Mouse (Mus musculus): ENCODE measurements around the gene Amer2. TPM values are rescaled to one million over a fixed set of nuclear protein-coding genes. Genes with fewer than 3 reads are reported as not detected.

Gene Amer2
- total and polyA plus RNA-seq, 3 experiments = not detected

- Histone ChIP-seq H3K4me1 (ENCODE audit: control insufficient read depth in 1 of 2, insufficient read depth in 2 of 2) (no peaks in the 10 kb centered on the region), H3K4me2 (ENCODE audit: insufficient read depth, low read depth, poor library complexity, severe bottlenecking) (no peak overlapping the region), H3K9ac (ENCODE audit: insufficient read depth, low read depth) (no peak overlapping the region), H3K4me3 (replicated peaks in 1 of 3; ENCODE audit: low read depth in 2 of 3, low read length in 2 of 3, poor library complexity in 1 of 3) (no peak overlapping the region), H3K27ac (ENCODE audit: insufficient read depth, low read depth) (no peak overlapping the region), H3K36me3 (replicated peaks in 1 of 2; ENCODE audit: control insufficient read depth in 1 of 2, insufficient read depth in 1 of 2, low read length in 1 of 2) (no peaks in the 10 kb centered on the region), H3K27me3 (replicated peaks) (no peaks in the 10 kb centered on the region), H3K79me2 (replicated peaks; ENCODE audit: control insufficient read depth, extremely low read depth, insufficient read depth, poor library complexity, severe bottlenecking) (no peaks in the 10 kb centered on the region), H3K9me3 (replicated peaks; ENCODE audit: low read length) (peaks cover 5% of the 10 kb centered on the region)
- no peak for TF ChIP-seq CHD1 (IDR thresholded peaks at IDR 0.05; ENCODE audit: low read depth, low read length)
- no peak for TF ChIP-seq POLR2A (IDR thresholded peaks at IDR 0.05; ENCODE audit: low read depth, low read length)
- TF ChIP-seq POLR2AphosphoS2 (IDR thresholded peaks at IDR 0.05; ENCODE audit: low read depth, low read length) = no peak
- no peak for TF ChIP-seq JUN (IDR thresholded peaks at IDR 0.05; ENCODE audit: insufficient read depth, low read depth, low read length)
- TF ChIP-seq E2F4 (IDR thresholded peaks at IDR 0.05; ENCODE audit: insufficient replicate concordance, low read depth, low read length) = no peak
- TF ChIP-seq NRF1 (IDR thresholded peaks at IDR 0.05; ENCODE audit: low read depth, low read length) = no peak
- no peak for TF ChIP-seq CHD2 (IDR thresholded peaks at IDR 0.05; ENCODE audit: low read length)
- no peak for TF ChIP-seq MAFK (IDR thresholded peaks at IDR 0.05; ENCODE audit: insufficient replicate concordance, low read length)
- TF ChIP-seq TCF12 (IDR thresholded peaks at IDR 0.05; ENCODE audit: low read depth, low read length) = no peak
- no peak for TF ChIP-seq KAT2A (IDR thresholded peaks at IDR 0.05; ENCODE audit: insufficient replicate concordance, low read length)
- no peak for TF ChIP-seq MEF2A (IDR thresholded peaks at IDR 0.05; ENCODE audit: borderline replicate concordance, low read depth, low read length)
- TF ChIP-seq USF1 (IDR thresholded peaks at IDR 0.05; ENCODE audit: low read depth, low read length) = no peak
- no peak for TF ChIP-seq UBTF (IDR thresholded peaks at IDR 0.05; ENCODE audit: low read depth, low read length)
- TF ChIP-seq EP300 (IDR thresholded peaks at IDR 0.05; ENCODE audit: low read length) = no peak
- no peak for TF ChIP-seq ETS1 (conservative IDR thresholded peaks at IDR 0.05; ENCODE audit: low read depth, low read length)
- TF ChIP-seq PAX5 (IDR thresholded peaks at IDR 0.05; ENCODE audit: low read length) = no peak
- TF ChIP-seq HCFC1 (IDR thresholded peaks at IDR 0.05; ENCODE audit: low read depth, low read length) = no peak
- no peak for DNase-seq (ENCODE audit: extremely low read depth)
- in situ Hi-C loops (cut with MboI; ENCODE audit: low pct_ligation_motif_present, low pct_unique_long_range_greater_than_20kb, low sequenced_read_pairs) (no loop called here), dilution Hi-C loops (cut with MboI; ENCODE audit: extremely low pct_ligation_motif_present, extremely low pct_unique_long_range_greater_than_20kb, low sequenced_read_pairs) (no loop called here)
Measured at GRCm38 (mm10) chr14:60417924-60418323, 44.9 kb downstream of the Amer2 start.

- no peaks in the 10 kb centered on the region for H3K36me3 ChIP-seq (replicated peaks in 1 of 2; ENCODE audit: control insufficient read depth in 1 of 2, insufficient read depth in 1 of 2, low read length in 1 of 2)
- no peak for DNase-seq (ENCODE audit: extremely low read depth)
- in situ Hi-C loops (cut with MboI; ENCODE audit: low pct_ligation_motif_present, low pct_unique_long_range_greater_than_20kb, low sequenced_read_pairs) (no loop called here), dilution Hi-C loops (cut with MboI; ENCODE audit: extremely low pct_ligation_motif_present, extremely low pct_unique_long_range_greater_than_20kb, low sequenced_read_pairs) (no loop called here)
- H3K4me2 ChIP-seq (ENCODE audit: insufficient read depth, low read depth, poor library complexity, severe bottlenecking) = no peak overlapping the region
- H3K27ac ChIP-seq (ENCODE audit: insufficient read depth, low read depth) = no peak overlapping the region
- H3K4me1 ChIP-seq (ENCODE audit: control insufficient read depth in 1 of 2, insufficient read depth in 2 of 2) = peaks cover 0 to 12% of the 10 kb centered on the region in 2 experiments; a peak in 2 of 4 replicates
- no peaks in the 10 kb centered on the region for H3K79me2 ChIP-seq (replicated peaks; ENCODE audit: control insufficient read depth, extremely low read depth, insufficient read depth, poor library complexity, severe bottlenecking)
- H3K27me3 ChIP-seq (replicated peaks) = no peaks in the 10 kb centered on the region
- no peak overlapping the region for H3K9ac ChIP-seq (ENCODE audit: insufficient read depth, low read depth)
- peaks cover 4% of the 10 kb centered on the region for H3K9me3 ChIP-seq (replicated peaks; ENCODE audit: low read length)
- no peak overlapping the region for H3K4me3 ChIP-seq (replicated peaks in 1 of 3; ENCODE audit: low read depth in 2 of 3, low read length in 2 of 3, poor library complexity in 1 of 3)
- TF ChIP-seq UBTF (IDR thresholded peaks at IDR 0.05; ENCODE audit: low read depth, low read length) (no peak), ZC3H11A (IDR thresholded peaks at IDR 0.05; ENCODE audit: low read depth, low read length) (no peak), TCF12 (IDR thresholded peaks at IDR 0.05; ENCODE audit: low read depth, low read length) (no peak), CHD1 (IDR thresholded peaks at IDR 0.05; ENCODE audit: low read depth, low read length) (no peak), JUND (conservative IDR thresholded peaks at IDR 0.05; ENCODE audit: low read depth, low read length) (no peak), MEF2A (IDR thresholded peaks at IDR 0.05; ENCODE audit: borderline replicate concordance, low read depth, low read length) (no peak), NRF1 (IDR thresholded peaks at IDR 0.05; ENCODE audit: low read depth, low read length) (no peak), ZMIZ1 (IDR thresholded peaks at IDR 0.05; ENCODE audit: low read depth, low read length) (no peak), MXI1 (IDR thresholded peaks at IDR 0.05; ENCODE audit: low read depth, low read length) (no peak), NELFE (IDR thresholded peaks at IDR 0.05; ENCODE audit: low read depth, low read length) (no peak), IRF4 (IDR thresholded peaks at IDR 0.05; ENCODE audit: low read depth, low read length) (no peak), GABPA (IDR thresholded peaks at IDR 0.05; ENCODE audit: insufficient replicate concordance, low read depth, low read length) (no peak), PAX5 (IDR thresholded peaks at IDR 0.05; ENCODE audit: low read length) (no peak), ETS1 (conservative IDR thresholded peaks at IDR 0.05; ENCODE audit: low read depth, low read length) (no peak)
Measured at GRCm38 (mm10) chr14:60422920-60423319, 49.9 kb downstream of the Amer2 start.

Measured in CH12.LX (cell line).